Mouse (Mus musculus): Measurements from ENCODE around the gene Gm47969. TPM values are rescaled to one million over a fixed set of nuclear protein-coding genes. Genes with fewer than 3 reads are reported as not detected.

The Gm47969 gene
- polyA plus RNA-seq, 2 experiments = not detected

DNA sequence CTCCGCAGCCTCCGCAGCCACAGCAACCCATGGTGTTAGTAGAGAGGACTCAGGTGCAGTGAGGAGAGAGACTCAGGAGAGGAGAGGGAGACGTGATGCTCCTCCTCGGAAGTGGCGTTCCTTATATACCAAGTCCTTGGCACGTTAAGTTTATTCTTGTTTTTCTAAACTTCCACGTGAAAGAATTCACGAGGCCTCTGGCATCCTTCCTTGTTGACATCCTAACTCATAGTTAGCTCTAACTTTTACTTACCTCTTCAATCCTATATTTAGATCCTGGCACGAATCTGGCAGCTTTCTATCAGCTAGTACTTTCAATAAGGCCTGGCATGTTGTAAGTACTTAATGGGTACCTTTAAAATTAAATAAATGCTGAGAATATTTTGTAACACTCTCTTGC is 14.5 kb downstream of the Gm47969 start, which contains the start of gene A030005K14Rik:
Gene A030005K14Rik, minus strand, starts transcription at position 101 of the 400 bp plus-strand sequence.
- Histone ChIP-seq H3K36me3 (replicated peaks; ENCODE audit: control insufficient read depth, insufficient read depth, low read depth) (no peaks in the 10 kb centered on the region), H3K27ac (no peak within 1 kb of the TSS), H3K4me2 (ENCODE audit: low read depth) (no peak within 1 kb of the TSS), H3K4me1 (replicated peaks; ENCODE audit: control insufficient read depth in 2 of 2, insufficient read depth in 2 of 2, low read length in 1 of 2) (no peaks in the 10 kb centered on the region), H3K9ac (replicated peaks) (no peak within 1 kb of the TSS), H3K9me3 (ENCODE audit: control insufficient read depth, low read length) (no peaks in the 10 kb centered on the region), H3K27me3 (ENCODE audit: control insufficient read depth, insufficient read depth, low read length) (no peaks in the 10 kb centered on the region), H3K4me3 (ENCODE audit: insufficient read depth in 1 of 2, low read depth in 2 of 2, low read length in 2 of 2) (no peak within 1 kb of the TSS)
- DNase-seq (ENCODE audit: low read depth in 3 of 3, low spot score in 3 of 3) (no peak), ATAC-seq (ENCODE audit: insufficient read depth) (no peak)
- 71% methylated on average over 9 of the region's 9 CpGs for WGBS (ENCODE audit: insufficient replicate concordance)
- TF ChIP-seq CTCF (IDR thresholded peaks at IDR 0.05; ENCODE audit: low read depth) = no peak
- no peak for TF ChIP-seq EP300 (IDR thresholded peaks at IDR 0.05; ENCODE audit: low read depth)

DNA sequence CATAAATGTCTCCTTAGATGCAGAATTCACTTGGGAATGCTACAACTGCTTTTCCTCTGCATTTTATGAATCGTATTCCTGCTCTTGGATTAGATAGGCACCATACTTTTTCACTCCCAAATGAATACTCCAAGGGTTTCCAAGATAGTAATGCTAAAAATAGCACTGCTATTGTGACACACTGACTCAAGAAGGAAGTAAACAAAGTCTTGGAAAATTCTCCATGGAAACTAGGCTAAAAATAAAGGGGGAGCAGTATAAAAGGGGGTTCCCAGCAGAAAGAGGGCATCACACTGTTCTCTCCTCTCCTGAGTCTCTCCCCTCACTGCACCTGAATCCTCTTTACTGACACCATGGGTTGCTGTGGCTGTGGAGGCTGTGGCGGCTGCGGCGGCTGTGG is 15.9 kb downstream of the Gm47969 start, which contains the start of gene Krtap28-13:
Gene Krtap28-13, plus strand, starts transcription at position 288 of the 400 bp plus-strand sequence.
- Histone ChIP-seq H3K27me3 (ENCODE audit: control insufficient read depth, insufficient read depth, low read length) (no peaks in the 10 kb centered on the region), H3K27ac (no peak within 1 kb of the TSS), H3K9ac (replicated peaks) (no peak within 1 kb of the TSS), H3K9me3 (ENCODE audit: control insufficient read depth, low read length) (no peaks in the 10 kb centered on the region), H3K4me1 (replicated peaks; ENCODE audit: control insufficient read depth in 2 of 2, insufficient read depth in 2 of 2, low read length in 1 of 2) (no peaks in the 10 kb centered on the region), H3K4me3 (ENCODE audit: insufficient read depth in 1 of 2, low read depth in 2 of 2, low read length in 2 of 2) (no peak within 1 kb of the TSS), H3K4me2 (ENCODE audit: low read depth) (no peak within 1 kb of the TSS), H3K36me3 (replicated peaks; ENCODE audit: control insufficient read depth, insufficient read depth, low read depth) (no peaks in the 10 kb centered on the region)
- WGBS (ENCODE audit: insufficient replicate concordance) = 82% methylated on average over 4 of the region's 4 CpGs
- ATAC-seq (ENCODE audit: insufficient read depth) (no peak), DNase-seq (ENCODE audit: low read depth in 3 of 3, low spot score in 3 of 3) (no peak)
- TF ChIP-seq CTCF (IDR thresholded peaks at IDR 0.05; ENCODE audit: low read depth) = no peak
- TF ChIP-seq EP300 (IDR thresholded peaks at IDR 0.05; ENCODE audit: low read depth) = no peak

DNA sequence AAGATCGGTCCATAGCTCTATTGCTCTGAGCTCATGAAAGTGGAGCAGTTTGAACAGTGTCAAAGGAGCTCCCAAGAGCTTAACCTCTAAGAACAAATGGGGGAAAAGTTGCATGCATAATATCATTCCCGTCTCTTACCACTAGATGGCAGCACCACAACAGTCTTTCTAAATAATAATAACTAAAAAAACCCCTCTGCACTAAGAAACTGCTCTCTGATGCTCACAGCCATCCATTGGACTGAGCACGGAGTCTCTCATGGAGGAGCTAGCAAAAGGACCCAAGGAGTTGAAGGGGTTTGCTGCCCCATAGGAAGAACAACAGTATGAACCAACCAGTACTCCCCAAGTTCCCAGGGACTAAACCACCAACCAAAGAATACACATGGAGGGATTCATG is 20.1 kb downstream of the Gm47969 start:
- no peaks in the 10 kb centered on the region for H3K36me3 ChIP-seq (replicated peaks; ENCODE audit: control insufficient read depth, insufficient read depth, low read depth)

DNA sequence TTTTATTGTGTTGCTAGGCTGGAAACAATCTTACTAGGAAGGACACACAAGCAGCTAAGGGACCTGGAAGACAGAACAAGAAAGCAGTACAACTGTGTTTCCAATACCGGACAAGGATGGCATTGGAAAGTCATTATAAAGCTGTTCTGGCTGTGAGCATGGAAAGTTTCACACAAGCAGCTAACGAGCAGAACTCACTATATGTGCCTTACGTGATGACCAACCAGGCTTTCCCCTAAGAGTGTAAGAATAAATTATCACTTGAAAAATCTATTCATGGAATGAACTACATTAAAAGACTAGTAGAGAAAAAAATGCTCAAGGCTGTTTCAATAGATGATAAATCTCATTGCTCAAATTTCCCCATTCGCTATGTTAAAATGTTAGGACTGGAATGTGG is 21.8 kb downstream of the Gm47969 start:
- 71% methylated on average over 4 of the region's 4 CpGs for WGBS (ENCODE audit: insufficient replicate concordance)
- ATAC-seq (ENCODE audit: insufficient read depth) (no peak), DNase-seq (ENCODE audit: low read depth in 3 of 3, low spot score in 3 of 3) (no peak)
- no peak overlapping the region for H3K27ac ChIP-seq
- TF ChIP-seq EP300 (IDR thresholded peaks at IDR 0.05; ENCODE audit: low read depth) = no peak
- TF ChIP-seq CTCF (IDR thresholded peaks at IDR 0.05; ENCODE audit: low read depth) = no peak
- H3K4me3 ChIP-seq (ENCODE audit: insufficient read depth in 1 of 2, low read depth in 2 of 2, low read length in 2 of 2) = no peak overlapping the region
- H3K9ac ChIP-seq (replicated peaks) = no peak overlapping the region
- no peaks in the 10 kb centered on the region for H3K9me3 ChIP-seq (ENCODE audit: control insufficient read depth, low read length)
- H3K36me3 ChIP-seq (replicated peaks; ENCODE audit: control insufficient read depth, insufficient read depth, low read depth) = no peaks in the 10 kb centered on the region
- H3K4me2 ChIP-seq (ENCODE audit: low read depth) = no peak overlapping the region
- H3K27me3 ChIP-seq (ENCODE audit: control insufficient read depth, insufficient read depth, low read length) = no peaks in the 10 kb centered on the region
- H3K4me1 ChIP-seq (replicated peaks; ENCODE audit: control insufficient read depth in 2 of 2, insufficient read depth in 2 of 2, low read length in 1 of 2) = no peaks in the 10 kb centered on the region

More for the DNA sequence above, 20.1 kb downstream of the Gm47969 start:
- Histone ChIP-seq H3K4me2 (ENCODE audit: low read depth) (no peak overlapping the region), H3K9me3 (ENCODE audit: control insufficient read depth, low read length) (no peaks in the 10 kb centered on the region), H3K27me3 (ENCODE audit: control insufficient read depth, insufficient read depth, low read length) (no peaks in the 10 kb centered on the region), H3K9ac (replicated peaks) (no peak overlapping the region), H3K4me1 (replicated peaks; ENCODE audit: control insufficient read depth in 2 of 2, insufficient read depth in 2 of 2, low read length in 1 of 2) (no peaks in the 10 kb centered on the region), H3K27ac (no peak overlapping the region), H3K4me3 (ENCODE audit: insufficient read depth in 1 of 2, low read depth in 2 of 2, low read length in 2 of 2) (no peak overlapping the region)
- 11% methylated on average over 3 of the region's 3 CpGs for WGBS (ENCODE audit: insufficient replicate concordance)
- peak; percentile 57 for TF ChIP-seq CTCF (IDR thresholded peaks at IDR 0.05; ENCODE audit: low read depth)
- TF ChIP-seq EP300 (IDR thresholded peaks at IDR 0.05; ENCODE audit: low read depth) = no peak
- no peak for ATAC-seq (ENCODE audit: insufficient read depth)
- DNase-seq (ENCODE audit: low read depth in 3 of 3, low spot score in 3 of 3) = no peak

DNA sequence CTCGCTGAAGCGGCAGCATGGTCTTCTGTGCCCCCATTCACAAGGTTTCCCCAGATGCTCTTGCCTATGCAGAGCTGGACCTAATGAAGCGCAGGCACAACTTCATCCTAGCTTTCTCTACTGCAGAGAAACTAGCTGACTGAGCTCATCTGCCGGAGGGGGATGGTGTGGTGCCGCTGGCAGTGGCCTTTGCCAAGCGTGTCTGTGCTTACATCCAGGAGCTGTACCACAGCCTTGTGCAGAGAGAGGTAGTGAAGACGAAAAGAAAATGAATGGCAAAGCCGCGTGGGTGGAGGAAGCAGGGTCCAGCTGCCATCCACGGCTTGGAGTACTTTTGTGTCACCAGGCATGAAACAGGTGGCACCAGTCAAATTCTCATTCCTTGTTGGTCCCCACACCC is 22.5 kb downstream of the Gm47969 start:
- Histone ChIP-seq H3K4me3 (ENCODE audit: insufficient read depth in 1 of 2, low read depth in 2 of 2, low read length in 2 of 2) (no peak overlapping the region), H3K27ac (no peak overlapping the region), H3K4me1 (replicated peaks; ENCODE audit: control insufficient read depth in 2 of 2, insufficient read depth in 2 of 2, low read length in 1 of 2) (no peaks in the 10 kb centered on the region), H3K27me3 (ENCODE audit: control insufficient read depth, insufficient read depth, low read length) (no peaks in the 10 kb centered on the region), H3K9ac (replicated peaks) (no peak overlapping the region), H3K9me3 (ENCODE audit: control insufficient read depth, low read length) (no peaks in the 10 kb centered on the region), H3K4me2 (ENCODE audit: low read depth) (no peak overlapping the region), H3K36me3 (replicated peaks; ENCODE audit: control insufficient read depth, insufficient read depth, low read depth) (no peaks in the 10 kb centered on the region)
- no peak for TF ChIP-seq EP300 (IDR thresholded peaks at IDR 0.05; ENCODE audit: low read depth)
- no peak for TF ChIP-seq CTCF (IDR thresholded peaks at IDR 0.05; ENCODE audit: low read depth)
- ATAC-seq (ENCODE audit: insufficient read depth) (no peak), DNase-seq (ENCODE audit: low read depth in 3 of 3, low spot score in 3 of 3) (no peak)
- WGBS (ENCODE audit: insufficient replicate concordance) = 79% methylated on average over 10 of the region's 10 CpGs
